Mouse (Mus musculus): ENCODE data around the gene Adamtsl4. TPM values are rescaled to one million over a fixed set of nuclear protein-coding genes. Genes with fewer than 3 reads are reported as not detected.

Adamtsl4 gene
- polyA plus RNA-seq, 1 experiment from 2014 or later = 1.3 TPM

GRCm38 (mm10) chr3:95684846-95685245, 2.9 kb downstream of the Adamtsl4 start:
- Histone ChIP-seq H3K4me3 (no peak overlapping the region), H3K36me3 (no peaks in the 10 kb centered on the region), H3K4me1 (peaks cover 22% of the 10 kb centered on the region), H3K9ac (replicated peaks) (no peak overlapping the region), H3K27me3 (peaks cover 26% of the 10 kb centered on the region), H3K27ac (replicated peaks) (no peak overlapping the region), H3K9me3 (no peaks in the 10 kb centered on the region), H3K4me2 (replicated peaks) (no peak overlapping the region)
- ATAC-seq (ENCODE audit: low FRiP score, low read depth) = no peak
- WGBS = 72% methylated on average over 5 of the region's 8 CpGs

GRCm38 (mm10) chr3:95682878-95683277, 4.8 kb downstream of the Adamtsl4 start:
- H3K36me3 ChIP-seq = no peaks in the 10 kb centered on the region
- no peak for ATAC-seq (ENCODE audit: low FRiP score, low read depth)
- WGBS = 62% methylated on average over 5 of the region's 5 CpGs

GRCm38 (mm10) chr3:95681365-95681764, 6.4 kb downstream of the Adamtsl4 start:
- WGBS = 67% methylated on average over 11 of the region's 11 CpGs
- Histone ChIP-seq H3K27me3 (peaks cover 12% of the 10 kb centered on the region; the same call in 1 of the 2 replicates), H3K36me3 (peaks cover 8% of the 10 kb centered on the region; the same call in 1 of the 2 replicates), H3K9me3 (no peaks in the 10 kb centered on the region), H3K4me3 (no peak overlapping the region), H3K4me2 (replicated peaks) (no peak overlapping the region), H3K27ac (replicated peaks) (no peak overlapping the region), H3K9ac (replicated peaks) (no peak overlapping the region), H3K4me1 (peaks cover 3% of the 10 kb centered on the region; the same call in 1 of the 2 replicates)
- no peak for ATAC-seq (ENCODE audit: low FRiP score, low read depth)

More at GRCm38 (mm10) chr3:95682878-95683277, 4.8 kb downstream of the Adamtsl4 start:
- Histone ChIP-seq H3K4me3 (no peak overlapping the region), H3K27me3 (peaks cover 26% of the 10 kb centered on the region), H3K4me2 (replicated peaks) (no peak overlapping the region), H3K4me1 (peaks cover 15% of the 10 kb centered on the region), H3K27ac (replicated peaks) (no peak overlapping the region), H3K9ac (replicated peaks) (no peak overlapping the region), H3K9me3 (no peaks in the 10 kb centered on the region)

- Histone ChIP-seq H3K27ac (replicated peaks) (no peak overlapping the region), H3K4me1 (peaks cover 3% of the 10 kb centered on the region; the same call in 1 of the 2 replicates), H3K9me3 (no peaks in the 10 kb centered on the region), H3K9ac (replicated peaks) (no peak overlapping the region), H3K4me2 (replicated peaks) (no peak overlapping the region), H3K4me3 (no peak overlapping the region), H3K36me3 (peaks cover 8% of the 10 kb centered on the region; the same call in 1 of the 2 replicates), H3K27me3 (0 out of 2 replicates have a peak, but pooled peaks cover 5% of the 10 kb centered on the region)
- WGBS = 88% methylated on average over 6 of the region's 6 CpGs
- ATAC-seq (ENCODE audit: low FRiP score, low read depth) = no peak
These were observed 7.0 kb downstream of the Adamtsl4 start for GRCm38 (mm10) chr3:95680673-95681072.

- H3K4me1 ChIP-seq = peaks cover 13% of the 10 kb centered on the region
- ATAC-seq (ENCODE audit: low FRiP score, low read depth) = no peak
These were observed 8.2 kb downstream of the Adamtsl4 start for GRCm38 (mm10) chr3:95679551-95679950.

GRCm38 (mm10) chr3:95677420-95678090, 10.2 kb downstream of the Adamtsl4 start:
- no peaks in the 10 kb centered on the region for H3K27me3 ChIP-seq
- peaks cover 20% of the 10 kb centered on the region for H3K36me3 ChIP-seq
- no peaks in the 10 kb centered on the region for H3K9me3 ChIP-seq
- no peak overlapping the region for H3K4me2 ChIP-seq (replicated peaks)
- H3K27ac ChIP-seq (replicated peaks) = no peak overlapping the region
- H3K9ac ChIP-seq (replicated peaks) = no peak overlapping the region
- no peak overlapping the region for H3K4me3 ChIP-seq
- ATAC-seq (ENCODE audit: low FRiP score, low read depth) = no peak
- H3K4me1 ChIP-seq = peaks cover 26% of the 10 kb centered on the region
- WGBS = 88% methylated on average over 19 of the region's 19 CpGs

More at GRCm38 (mm10) chr3:95679551-95679950, 8.2 kb downstream of the Adamtsl4 start:
- Histone ChIP-seq H3K4me3 (no peak overlapping the region), H3K27me3 (no peaks in the 10 kb centered on the region), H3K9me3 (no peaks in the 10 kb centered on the region), H3K4me2 (replicated peaks) (no peak overlapping the region), H3K27ac (replicated peaks) (no peak overlapping the region), H3K9ac (replicated peaks) (no peak overlapping the region), H3K36me3 (peaks cover 8% of the 10 kb centered on the region; the same call in 1 of the 2 replicates)
- 91% methylated on average over 8 of the region's 8 CpGs for WGBS

- Histone ChIP-seq H3K36me3 (peaks cover 22% of the 10 kb centered on the region), H3K4me1 (peaks cover 31% of the 10 kb centered on the region), H3K4me2 (replicated peaks) (no peak overlapping the region), H3K9ac (replicated peaks) (no peak overlapping the region), H3K27ac (replicated peaks) (no peak overlapping the region), H3K4me3 (no peak overlapping the region), H3K9me3 (no peaks in the 10 kb centered on the region), H3K27me3 (no peaks in the 10 kb centered on the region)
- no peak for ATAC-seq (ENCODE audit: low FRiP score, low read depth)
- 59% methylated on average over 15 of the region's 15 CpGs for WGBS
These were observed 10.8 kb downstream of the Adamtsl4 start for GRCm38 (mm10) chr3:95676745-95677419.

GRCm38 (mm10) chr3:95675301-95676092, 12.2 kb downstream of the Adamtsl4 start:
- Histone ChIP-seq H3K27me3 (no peaks in the 10 kb centered on the region), H3K9me3 (no peaks in the 10 kb centered on the region), H3K36me3 (peaks cover 22% of the 10 kb centered on the region), H3K4me1 (peaks cover 28% of the 10 kb centered on the region), H3K27ac (replicated peaks) (peak overlapping the region; percentile 52), H3K4me2 (replicated peaks) (no peak overlapping the region), H3K9ac (replicated peaks) (no peak overlapping the region), H3K4me3 (no peak overlapping the region)
- 18% methylated on average over 8 of the region's 8 CpGs for WGBS
- ATAC-seq (ENCODE audit: low FRiP score, low read depth) = peak; percentile 20; the same call in 1 of the 2 replicates

- Histone ChIP-seq H3K4me1 (peaks cover 28% of the 10 kb centered on the region), H3K27me3 (no peaks in the 10 kb centered on the region), H3K4me2 (replicated peaks) (no peak overlapping the region), H3K9me3 (no peaks in the 10 kb centered on the region), H3K9ac (replicated peaks) (no peak overlapping the region), H3K4me3 (no peak overlapping the region), H3K36me3 (peaks cover 22% of the 10 kb centered on the region), H3K27ac (replicated peaks) (peak overlapping the region; percentile 52)
- no peak for ATAC-seq (ENCODE audit: low FRiP score, low read depth)
- WGBS = 37% methylated on average over 6 of the region's 6 CpGs
These were observed 12.9 kb downstream of the Adamtsl4 start for GRCm38 (mm10) chr3:95674812-95675211.

- Histone ChIP-seq H3K4me3 (no peak overlapping the region), H3K27ac (replicated peaks) (peak overlapping the region; percentile 35)
- ATAC-seq (ENCODE audit: low FRiP score, low read depth) = no peak
These were observed 13.5 kb downstream of the Adamtsl4 start for GRCm38 (mm10) chr3:95674236-95674635.

GRCm38 (mm10) chr3:95673707-95674211, 14.0 kb downstream of the Adamtsl4 start:
- peak overlapping the region; percentile 35 for H3K27ac ChIP-seq (replicated peaks)

More at GRCm38 (mm10) chr3:95674236-95674635, 13.5 kb downstream of the Adamtsl4 start:
- no peak overlapping the region for H3K9ac ChIP-seq (replicated peaks)
- H3K27me3 ChIP-seq = no peaks in the 10 kb centered on the region
- whole genome bisulfite sequencing = 47% methylated on average over 2 of the region's 2 CpGs
- peaks cover 28% of the 10 kb centered on the region for H3K4me1 ChIP-seq
- H3K36me3 ChIP-seq = peaks cover 28% of the 10 kb centered on the region
- no peak overlapping the region for H3K4me2 ChIP-seq (replicated peaks)
- no peaks in the 10 kb centered on the region for H3K9me3 ChIP-seq

More at GRCm38 (mm10) chr3:95673707-95674211, 14.0 kb downstream of the Adamtsl4 start:
- no peak for ATAC-seq (ENCODE audit: low FRiP score, low read depth)
- 33% methylated on average over 11 of the region's 11 CpGs for WGBS
- peaks cover 28% of the 10 kb centered on the region for H3K4me1 ChIP-seq
- no peaks in the 10 kb centered on the region for H3K27me3 ChIP-seq
- H3K4me2 ChIP-seq (replicated peaks) = no peak overlapping the region
- peaks cover 32% of the 10 kb centered on the region for H3K36me3 ChIP-seq
- H3K4me3 ChIP-seq = no peak overlapping the region
- H3K9me3 ChIP-seq = no peaks in the 10 kb centered on the region
- H3K9ac ChIP-seq (replicated peaks) = no peak overlapping the region
